Comparison of ENCODE assay signal across 24 mouse cellular contexts in genomic region chr1:194795316-194795715, GRCm38 (mm10).
DNase-seq lines count a peak whose midpoint lies in the region; ATAC-seq and TF ChIP-seq lines count a peak whose summit lies in the region.
"Had no signal": no experiment of that assay in that cellular context is flagged by ENCODE, and none has a peak within 500 bp of the region (broad histone marks: within the 10 kb centered on the region; RNA-seq: fewer than 3 reads in every experiment).

No protein-coding gene starts in this region.

- H3K4me3 ChIP-seq in layer of hippocampus, adult 2 months: no peak overlapping the region
- H3K4me3 ChIP-seq: embryonic facial prominence, embryonic 15.5 days; erythroblast, embryonic 14.5 days; forebrain, embryonic 10.5 days; heart, embryonic 10.5 days; hindbrain, embryonic 13.5 days had no signal

- no peak for DNase-seq in frontal cortex, postnatal 14 days (ENCODE audit: low spot score in 2 of 2)
- DNase-seq in layer of hippocampus, adult 2 months (ENCODE audit: low spot score in 2 of 2): peak; percentile 15 to 40
- DNase-seq in layer of hippocampus, adult 9-10 months (ENCODE audit: low spot score): no peak
- peak; percentile 44 for DNase-seq in right cerebral cortex, adult 18-20 months
- no peak for DNase-seq in right cerebral cortex, postnatal 14 days
- DNase-seq in telencephalon, adult 2 months (ENCODE audit: low read depth, low spot score): peak; percentile 74
- DNase-seq: adrenal gland, adult 8-10 months; adrenal gland, postnatal 36 days; B cell, adult 2 months; cerebellum, adult 11 months; cerebellum, adult 8-10 months; cerebellum, postnatal 14 days; embryo, embryonic 11 days; gastrocnemius, postnatal 36 days; heart, adult 18-20 months; heart, postnatal 10 days had no signal

- peak overlapping the region; percentile 36; the same call in 1 of the 2 replicates for H3K27ac ChIP-seq in layer of hippocampus, adult 2 months
- H3K27ac ChIP-seq: embryonic facial prominence, embryonic 15.5 days; forebrain, embryonic 10.5 days; heart, embryonic 10.5 days; hindbrain, embryonic 13.5 days had no signal

- TF ChIP-seq CTCF in layer of hippocampus, adult 2 months (conservative IDR thresholded peaks at IDR 0.05): no peak

- ATAC-seq in frontal cortex, adult (ENCODE audit: low TSS enrichment): peak; percentile 83
- ATAC-seq: CD4-positive, CD25-positive, alpha-beta regulatory T cell, adult 4 months; forebrain, embryonic 14.5 days had no signal

Comparison
In these comparisons a context has a peak if more than half of its experiments do, and no peak if none do; other contexts are left out.
1. DNase-seq: peak in layer of hippocampus, adult 2 months (2 of 2), right cerebral cortex, adult 18-20 months (single experiment) and telencephalon, adult 2 months (single experiment); none in frontal cortex, postnatal 14 days (0 of 2), layer of hippocampus, adult 9-10 months (single experiment) and right cerebral cortex, postnatal 14 days (single experiment).